Mouse (Mus musculus) midbrain, embryonic 10.5 days (tissue): ENCODE data around the gene Gda. TPM values are rescaled to one million over a fixed set of nuclear protein-coding genes. Genes with fewer than 3 reads are reported as not detected.

ENCODE experiments used
- DNase-seq: peaks from one replicate; pipeline ENCODE4 v3.0.0-alpha.2; 2017; ENCODE audit warnings: low spot score
- H3K27ac ChIP-seq: fragments of 300-500 bp; sonication (generic); replicated peaks from 2 replicates; pipeline ENCODE4 v1.5.1; 2016; ENCODE audit warnings: mild to moderate bottlenecking
- H3K27me3 ChIP-seq: fragments of 300-500 bp; sonication (generic); 2 replicates; pipeline ENCODE4 v1.6.1; 2016; ENCODE audit warnings: low read depth, mild to moderate bottlenecking; ENCODE audit not compliant: poor library complexity, severe bottlenecking
- H3K36me3 ChIP-seq: fragments of 300-500 bp; sonication (generic); 2 replicates; pipeline ENCODE4 v1.6.1; 2016; ENCODE audit warnings: mild to moderate bottlenecking, moderate library complexity
- H3K4me1 ChIP-seq: fragments of 300-500 bp; sonication (generic); 2 replicates; pipeline ENCODE4 v1.6.1; 2016
- H3K4me3 ChIP-seq: fragments of 300-500 bp; sonication (generic); 2 replicates; pipeline ENCODE4 v1.5.1; 2016; ENCODE audit warnings: mild to moderate bottlenecking, moderate library complexity
- H3K9me3 ChIP-seq: fragments of 300-500 bp; sonication (generic); replicated peaks from 2 replicates; pipeline ENCODE4 v1.6.1; 2016; ENCODE audit warnings: mild to moderate bottlenecking
- WGBS: fragments of 180-500 bp; shearing (Covaris S2); methylation state at CpG from one replicate; pipeline ENCODE4 v1.1.7; 2016; 5-methylcytosine and 5-hydroxymethylcytosine counted together
- polyA plus RNA-seq: library from polyadenylated mRNA; unstranded; fragments of >200 nt; fragmentation: Nextera tagmentation; extraction: Ambion mirVana; gene quantifications from 2 replicates; pipeline ENCODE4 v1.2.1, GENCODE M21; 2016

Gene Gda
- polyA plus RNA-seq, 1 experiment from 2014 or later: not detected

DNA sequence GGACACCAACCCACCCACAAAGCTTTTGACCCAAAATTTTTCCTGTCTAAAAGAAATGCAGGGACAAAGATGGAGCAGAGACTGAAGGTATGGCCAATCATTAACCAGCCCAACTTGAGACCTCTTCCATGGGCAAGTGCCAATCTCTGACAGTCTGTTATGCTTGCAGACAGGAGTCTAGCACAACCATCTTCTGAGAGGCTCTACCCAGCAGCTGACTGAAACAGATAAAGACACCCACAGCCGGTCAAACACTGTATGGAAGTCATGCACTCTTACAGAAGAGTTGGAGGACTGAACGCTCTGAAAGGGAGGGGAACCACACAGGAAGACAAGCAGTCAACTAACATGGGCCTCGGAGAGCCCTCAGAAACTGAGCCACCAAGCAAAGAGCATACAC lies 36.7 kb downstream of the Gda start:
- Histone ChIP-seq H3K27ac (no peak overlapping the region), H3K9me3 (no peaks in the 10 kb centered on the region), H3K4me1 (no peaks in the 10 kb centered on the region), H3K36me3 (no peaks in the 10 kb centered on the region), H3K27me3 (no peaks in the 10 kb centered on the region), H3K4me3 (no peak overlapping the region)
- DNase-seq: no peak
- 80% methylated on average over 3 of the region's 3 CpGs for WGBS

- DNase-seq: no peak
- H3K27ac ChIP-seq: no peak overlapping the region
- H3K36me3 ChIP-seq: no peaks in the 10 kb centered on the region
- 87% methylated on average over 4 of the region's 4 CpGs for WGBS
- H3K9me3 ChIP-seq: no peaks in the 10 kb centered on the region
- H3K4me3 ChIP-seq: no peak overlapping the region
- H3K27me3 ChIP-seq: no peaks in the 10 kb centered on the region
- H3K4me1 ChIP-seq: no peaks in the 10 kb centered on the region
Observed at GRCm38 (mm10) chr19:21433348-21433747, 39.9 kb downstream of the Gda start.

DNA sequence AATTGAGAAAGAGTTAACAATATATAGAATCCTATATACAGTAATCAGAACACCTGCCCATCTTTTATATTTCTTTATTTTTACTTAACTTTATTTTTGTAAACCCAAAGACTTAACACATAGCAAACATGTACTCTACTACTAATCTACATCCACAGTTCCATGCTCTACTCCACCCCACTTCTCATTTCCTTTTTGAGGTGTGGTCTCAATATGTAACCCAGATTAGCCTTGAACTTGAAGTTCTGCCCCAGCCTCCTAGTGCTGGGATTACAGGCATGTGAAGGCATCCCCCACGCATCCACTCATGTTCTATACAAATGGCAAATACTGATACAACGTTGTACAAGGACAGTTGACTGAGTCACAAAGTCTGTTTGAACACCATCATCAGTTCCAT lies 40.4 kb downstream of the Gda start:
- no peak overlapping the region for H3K4me3 ChIP-seq
- WGBS: 82% methylated on average over 2 of the region's 2 CpGs
- H3K27ac ChIP-seq: no peak overlapping the region

DNA sequence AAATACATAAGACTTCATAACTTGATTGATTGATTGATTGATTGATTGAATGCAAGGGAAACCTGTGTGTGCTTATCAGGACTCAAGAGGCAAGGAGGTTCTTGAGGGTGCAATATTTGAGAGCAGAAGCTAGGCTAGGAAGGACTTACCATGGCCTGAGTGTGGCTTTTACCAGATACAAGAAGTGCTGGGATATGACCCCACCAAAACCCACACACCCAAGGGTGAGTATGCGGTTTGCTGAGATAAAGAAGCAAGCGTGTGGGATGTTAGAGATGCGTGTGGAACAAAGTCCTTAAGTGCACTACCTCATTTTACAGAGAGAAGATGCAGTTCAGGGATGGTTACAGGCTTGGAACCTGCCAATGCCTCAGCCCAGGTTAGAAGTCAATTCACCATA lies 41.0 kb downstream of the Gda start:
- H3K4me1 ChIP-seq: no peaks in the 10 kb centered on the region
- WGBS: 93% methylated on average over 3 of the region's 3 CpGs
- no peak overlapping the region for H3K27ac ChIP-seq
- no peaks in the 10 kb centered on the region for H3K9me3 ChIP-seq
- no peaks in the 10 kb centered on the region for H3K27me3 ChIP-seq
- no peak for DNase-seq
- no peaks in the 10 kb centered on the region for H3K36me3 ChIP-seq
- no peak overlapping the region for H3K4me3 ChIP-seq

More for the DNA sequence above, 40.4 kb downstream of the Gda start:
- no peaks in the 10 kb centered on the region for H3K4me1 ChIP-seq
- no peaks in the 10 kb centered on the region for H3K27me3 ChIP-seq
- H3K9me3 ChIP-seq: no peaks in the 10 kb centered on the region
- no peak for DNase-seq
- H3K36me3 ChIP-seq: no peaks in the 10 kb centered on the region

DNA sequence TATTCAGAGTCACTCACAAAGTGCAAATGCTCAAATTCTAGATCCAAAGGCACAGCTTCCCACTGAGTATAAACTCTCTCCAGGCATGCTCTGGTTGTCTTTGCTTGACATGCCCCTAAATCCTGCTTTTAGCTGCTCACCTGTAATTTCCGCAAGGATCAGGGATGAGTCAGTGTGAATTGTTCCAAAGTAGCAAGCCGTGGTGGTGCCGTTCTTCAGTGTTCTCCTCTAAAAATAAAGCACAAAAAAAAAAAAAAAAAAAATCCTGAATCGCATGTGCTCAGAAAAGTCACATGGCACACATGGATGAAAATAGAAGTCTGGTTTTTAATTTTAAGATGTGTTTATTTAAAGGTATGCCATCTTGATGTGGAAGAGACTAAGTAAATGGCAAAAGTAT lies 47.9 kb downstream of the Gda start:
- H3K4me3 ChIP-seq: no peak overlapping the region
- WGBS: 94% methylated on average over 4 of the region's 4 CpGs
- no peaks in the 10 kb centered on the region for H3K9me3 ChIP-seq
- DNase-seq: no peak
- H3K27me3 ChIP-seq: no peaks in the 10 kb centered on the region
- H3K27ac ChIP-seq: no peak overlapping the region
- no peaks in the 10 kb centered on the region for H3K36me3 ChIP-seq
- no peaks in the 10 kb centered on the region for H3K4me1 ChIP-seq

- H3K4me3 ChIP-seq: no peak overlapping the region
Observed at GRCm38 (mm10) chr19:21423731-21424130, 49.5 kb downstream of the Gda start.

GRCm38 (mm10) chr19:21418418-21418817 lies 54.8 kb downstream of the Gda start:
- H3K27me3 ChIP-seq: no peaks in the 10 kb centered on the region
- no peaks in the 10 kb centered on the region for H3K9me3 ChIP-seq
- WGBS: 91% methylated on average over 5 of the region's 5 CpGs
- no peaks in the 10 kb centered on the region for H3K36me3 ChIP-seq
- no peak overlapping the region for H3K4me3 ChIP-seq
- no peak for DNase-seq
- H3K27ac ChIP-seq: no peak overlapping the region
- no peaks in the 10 kb centered on the region for H3K4me1 ChIP-seq

More at GRCm38 (mm10) chr19:21423731-21424130, 49.5 kb downstream of the Gda start:
- Histone ChIP-seq H3K27ac (no peak overlapping the region), H3K4me1 (no peaks in the 10 kb centered on the region), H3K9me3 (no peaks in the 10 kb centered on the region), H3K36me3 (no peaks in the 10 kb centered on the region), H3K27me3 (no peaks in the 10 kb centered on the region)
- no peak for DNase-seq
- 90% methylated on average over 7 of the region's 7 CpGs for WGBS

GRCm38 (mm10) chr19:21415377-21415776 lies 57.9 kb downstream of the Gda start:
- DNase-seq: no peak
- no peaks in the 10 kb centered on the region for H3K36me3 ChIP-seq
- no peaks in the 10 kb centered on the region for H3K9me3 ChIP-seq
- no peaks in the 10 kb centered on the region for H3K4me1 ChIP-seq
- H3K27me3 ChIP-seq: no peaks in the 10 kb centered on the region
- no peak overlapping the region for H3K27ac ChIP-seq
- no peak overlapping the region for H3K4me3 ChIP-seq
- WGBS: 81% methylated on average over 3 of the region's 3 CpGs

DNA sequence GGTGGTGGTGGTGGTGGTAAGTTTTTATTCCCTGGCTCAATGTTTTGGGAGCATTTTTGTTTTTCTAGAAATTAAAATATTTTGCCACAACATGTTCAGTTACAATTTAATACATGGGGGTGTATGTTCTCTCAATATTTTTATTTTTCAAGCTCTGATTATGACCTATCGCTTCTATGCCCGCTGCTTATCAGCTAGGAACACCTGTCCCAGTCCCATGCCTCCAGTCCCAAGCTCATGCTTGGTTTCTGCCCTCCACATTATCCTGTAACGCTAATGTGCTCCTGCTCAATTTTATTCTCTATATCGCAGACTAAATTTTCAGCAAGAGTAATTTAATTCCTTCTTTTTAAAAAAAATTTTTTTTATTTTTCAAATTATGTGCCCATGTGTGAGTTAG lies 64.1 kb downstream of the Gda start:
- no peak overlapping the region for H3K4me3 ChIP-seq
- WGBS: 92% methylated on average over 4 of the region's 4 CpGs
- H3K27me3 ChIP-seq: no peaks in the 10 kb centered on the region
- H3K36me3 ChIP-seq: no peaks in the 10 kb centered on the region
- no peak overlapping the region for H3K27ac ChIP-seq
- no peaks in the 10 kb centered on the region for H3K9me3 ChIP-seq
- DNase-seq: no peak
- H3K4me1 ChIP-seq: no peaks in the 10 kb centered on the region

DNA sequence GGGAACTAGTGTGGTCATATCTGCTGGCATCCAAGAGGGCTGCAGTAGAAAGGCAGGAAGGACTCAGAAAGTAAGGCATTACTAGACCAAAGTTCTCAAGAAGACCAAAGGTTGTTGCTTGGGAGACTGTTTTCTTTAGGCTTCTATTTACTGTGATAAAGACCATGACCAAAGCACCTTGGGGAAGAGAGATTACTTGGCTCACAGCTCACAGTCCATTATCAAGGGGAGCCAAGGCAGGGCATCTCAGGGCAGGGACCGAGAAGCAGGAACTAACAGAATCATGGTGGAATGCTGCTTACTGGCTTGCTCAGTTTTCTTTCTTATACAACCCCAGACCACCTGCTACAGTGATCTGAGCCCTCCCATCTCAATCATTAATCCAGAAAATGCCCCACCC lies 65.9 kb downstream of the Gda start:
- WGBS: 80% methylated on average over 1 of the region's 1 CpGs
- H3K36me3 ChIP-seq: no peaks in the 10 kb centered on the region

GRCm38 (mm10) chr19:21397994-21398393 lies 75.3 kb downstream of the Gda start:
- no peaks in the 10 kb centered on the region for H3K4me1 ChIP-seq
- H3K9me3 ChIP-seq: no peaks in the 10 kb centered on the region
- no peaks in the 10 kb centered on the region for H3K36me3 ChIP-seq
- no peak overlapping the region for H3K4me3 ChIP-seq
- H3K27ac ChIP-seq: no peak overlapping the region
- no peaks in the 10 kb centered on the region for H3K27me3 ChIP-seq
- no peak for DNase-seq

More for the DNA sequence above, 65.9 kb downstream of the Gda start:
- H3K9me3 ChIP-seq: no peaks in the 10 kb centered on the region
- H3K4me1 ChIP-seq: no peaks in the 10 kb centered on the region
- no peak overlapping the region for H3K27ac ChIP-seq
- H3K27me3 ChIP-seq: no peaks in the 10 kb centered on the region
- no peak for DNase-seq
- no peak overlapping the region for H3K4me3 ChIP-seq

DNA sequence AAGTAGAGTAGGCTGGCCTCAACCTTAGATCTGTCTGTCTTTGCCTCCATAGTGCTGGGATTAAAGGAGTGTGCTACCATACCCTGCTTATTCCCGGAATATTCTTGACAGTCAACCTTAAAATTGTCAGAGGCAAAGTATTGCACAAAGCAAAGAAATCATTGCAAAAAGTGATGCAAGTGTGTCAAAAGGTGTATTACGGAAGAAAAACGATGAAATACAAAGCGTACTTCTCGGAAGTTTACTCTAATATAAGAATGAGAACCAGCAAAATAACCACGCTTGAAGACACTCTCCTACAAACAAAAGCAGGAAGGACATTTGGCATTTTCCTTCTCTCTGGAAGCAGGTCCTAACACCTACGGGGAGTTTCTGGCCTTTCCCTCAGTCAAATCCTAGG lies 76.9 kb downstream of the Gda start:
- Histone ChIP-seq H3K27ac (no peak overlapping the region), H3K9me3 (no peaks in the 10 kb centered on the region), H3K4me1 (no peaks in the 10 kb centered on the region), H3K4me3 (no peak overlapping the region), H3K27me3 (no peaks in the 10 kb centered on the region), H3K36me3 (no peaks in the 10 kb centered on the region)
- 91% methylated on average over 7 of the region's 7 CpGs for WGBS
- DNase-seq: no peak

- WGBS: 94% methylated on average over 7 of the region's 7 CpGs
- Histone ChIP-seq H3K4me1 (no peaks in the 10 kb centered on the region), H3K36me3 (no peaks in the 10 kb centered on the region), H3K9me3 (no peaks in the 10 kb centered on the region), H3K4me3 (no peak overlapping the region), H3K27me3 (no peaks in the 10 kb centered on the region), H3K27ac (no peak overlapping the region)
- no peak for DNase-seq
Observed at GRCm38 (mm10) chr19:21390904-21391303, 82.3 kb downstream of the Gda start.

DNA sequence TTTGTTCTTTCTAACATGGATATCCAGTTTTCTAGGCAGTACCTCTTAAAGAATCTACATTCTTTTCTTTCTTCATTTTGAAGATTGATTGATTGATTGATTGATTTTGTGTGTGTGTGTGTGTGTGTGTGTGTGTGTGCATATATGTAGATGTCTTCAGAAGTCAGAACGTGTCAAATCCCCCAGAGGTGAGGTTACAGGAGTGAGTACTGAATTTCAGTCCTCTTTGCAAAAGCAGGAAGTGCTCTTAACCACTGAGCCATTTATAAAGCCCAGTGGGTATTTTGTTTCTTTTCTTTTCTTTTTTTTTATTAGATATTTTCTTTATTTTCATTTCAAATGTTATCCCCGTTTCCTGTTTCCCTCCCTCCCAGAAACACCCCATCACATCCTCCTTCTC lies 86.4 kb downstream of the Gda start:
- H3K36me3 ChIP-seq: no peaks in the 10 kb centered on the region
- H3K4me1 ChIP-seq: no peaks in the 10 kb centered on the region
- no peaks in the 10 kb centered on the region for H3K9me3 ChIP-seq
- H3K27ac ChIP-seq: no peak overlapping the region
- 73% methylated on average over 2 of the region's 2 CpGs for WGBS
- no peak overlapping the region for H3K4me3 ChIP-seq
- no peak for DNase-seq
- no peaks in the 10 kb centered on the region for H3K27me3 ChIP-seq
